In genomic region chr6:12458841-12459240, GRCm38 (mm10) we compare ENCODE assay signal across 16 mouse cellular contexts.
DNase-seq lines count a peak whose midpoint lies in the region; ATAC-seq and TF ChIP-seq lines count a peak whose summit lies in the region.
"Had no signal": no experiment of that assay in that cellular context is flagged by ENCODE, and none has a peak within 500 bp of the region (broad histone marks: within the 10 kb centered on the region; RNA-seq: fewer than 3 reads in every experiment).

No protein-coding gene starts in this region.

- DNase-seq in gastrocnemius, adult 18-20 months (ENCODE audit: low spot score), result peak; percentile 50
- no peak for DNase-seq in gastrocnemius, postnatal 25 days
- peak; percentile 49 for DNase-seq in lung, postnatal 0 days (ENCODE audit: low spot score)
- no peak for DNase-seq in lung, postnatal 4 days
- DNase-seq in fibroblast of lung, adult 2 months (ENCODE audit: low read depth), result peak; percentile 32
- peak; percentile 42 to 47 for DNase-seq in heart, postnatal 10 days
- no peak for DNase-seq in cerebellum, postnatal 4 days (ENCODE audit: low spot score in 2 of 2)
- no peak for DNase-seq in ovary, adult 18-20 months (ENCODE audit: low spot score)
- DNase-seq: adrenal gland, postnatal 10 days; cerebellum, adult 8-10 months; liver; thymus, postnatal 25 days had no signal

- 66% methylated on average over 4 of the region's 4 CpGs for WGBS in lung, postnatal 0 days

- H3K4me1 ChIP-seq in lung, postnatal 0 days (ENCODE audit: insufficient read depth, low read depth, low read length), result no peaks in the 10 kb centered on the region
- H3K4me1 ChIP-seq: lung, embryonic 15.5 days; neural tube, embryonic 15.5 days had no signal

- H3K27me3 ChIP-seq in lung, postnatal 0 days (replicated peaks; ENCODE audit: insufficient read depth, low read length), result no peaks in the 10 kb centered on the region
- H3K27me3 ChIP-seq: lung, embryonic 15.5 days; neural tube, embryonic 15.5 days had no signal

- no peak overlapping the region for H3K27ac ChIP-seq in lung, postnatal 0 days (ENCODE audit: low read length)
- H3K27ac ChIP-seq: kidney, postnatal 0 days; lung, embryonic 15.5 days; neural tube, embryonic 15.5 days had no signal

- TF ChIP-seq CTCF in lung, postnatal 0 days (IDR thresholded peaks at IDR 0.05), result no peak

- no peaks in the 10 kb centered on the region for H3K9me3 ChIP-seq in lung, postnatal 0 days (ENCODE audit: low read length)
- H3K9me3 ChIP-seq: lung, embryonic 15.5 days; neural tube, embryonic 15.5 days had no signal

- no peak overlapping the region for H3K4me2 ChIP-seq in lung, postnatal 0 days (replicated peaks; ENCODE audit: low read depth, low read length)
- H3K4me2 ChIP-seq: lung, embryonic 15.5 days; neural tube, embryonic 15.5 days had no signal

- H3K9ac ChIP-seq in lung, postnatal 0 days (replicated peaks; ENCODE audit: low read depth), result no peak overlapping the region
- H3K9ac ChIP-seq: lung, embryonic 15.5 days; neural tube, embryonic 15.5 days had no signal

- H3K4me3 ChIP-seq in lung, postnatal 0 days (ENCODE audit: low read depth, low read length), result no peak overlapping the region
- H3K4me3 ChIP-seq: lung, embryonic 15.5 days; neural tube, embryonic 15.5 days had no signal

- 0 out of 2 replicates have a peak, but pooled peaks have one; percentile 25 for TF ChIP-seq EP300 in lung, postnatal 0 days (IDR thresholded peaks at IDR 0.05)

- peak; percentile 28; the same call in 1 of the 2 replicates for ATAC-seq in lung, postnatal 0 days
- ATAC-seq: forebrain, embryonic 16.5 days had no signal

- intact Hi-C loops in heart, postnatal 10 days (cut with DNase I), result no loop called here

- H3K36me3 ChIP-seq in lung, postnatal 0 days (ENCODE audit: insufficient read depth, low read length), result no peaks in the 10 kb centered on the region
- H3K36me3 ChIP-seq: lung, embryonic 15.5 days; neural tube, embryonic 15.5 days had no signal

Comparison
In these comparisons a context has a peak if more than half of its experiments do, and no peak if none do; other contexts are left out.
1. DNase-seq: peak in gastrocnemius, adult 18-20 months (single experiment), lung, postnatal 0 days (single experiment), fibroblast of lung, adult 2 months (single experiment) and heart, postnatal 10 days (2 of 2); none in gastrocnemius, postnatal 25 days (single experiment), lung, postnatal 4 days (0 of 2), cerebellum, postnatal 4 days (0 of 2) and ovary, adult 18-20 months (single experiment).